Mouse (Mus musculus) forebrain, embryonic 13.5 days (tissue): ENCODE data around the gene Acod1. TPM values are rescaled to one million over a fixed set of nuclear protein-coding genes. Genes with fewer than 3 reads are reported as not detected.
A peak's percentile ranks its signal among the peaks of the same experiment; 100 is the strongest.

Experiments used
- ATAC-seq: fragments of 200-750 bp; cut with Nextera tagmentation; 2 replicates; pipeline ENCODE4 v1.8.0; 2017
- H3K27ac ChIP-seq: fragments of 300-500 bp; sonication (generic); 2 replicates; pipeline ENCODE4 v1.5.1; 2015; ENCODE audit warnings: inconsistent platforms, mild to moderate bottlenecking, moderate library complexity
- H3K27me3 ChIP-seq: fragments of 300-500 bp; sonication (generic); 2 replicates; pipeline ENCODE4 v1.6.1; 2015; ENCODE audit warnings: mild to moderate bottlenecking, inconsistent platforms
- H3K36me3 ChIP-seq: fragments of 300-500 bp; sonication (generic); 2 replicates; pipeline ENCODE4 v1.6.1; 2015; ENCODE audit warnings: mild to moderate bottlenecking, inconsistent platforms; ENCODE audit not compliant: poor library complexity, severe bottlenecking
- H3K4me1 ChIP-seq: fragments of 300-500 bp; sonication (generic); 2 replicates; pipeline ENCODE4 v1.6.1; 2015; ENCODE audit warnings: inconsistent platforms
- H3K4me2 ChIP-seq: fragments of 300-500 bp; sonication (generic); 2 replicates; pipeline ENCODE4 v1.6.1; 2015; ENCODE audit warnings: inconsistent platforms, mild to moderate bottlenecking, moderate library complexity
- H3K4me3 ChIP-seq: fragments of 300-500 bp; sonication (generic); 2 replicates; pipeline ENCODE4 v1.5.1; 2015; ENCODE audit warnings: mild to moderate bottlenecking, inconsistent platforms
- H3K9ac ChIP-seq: fragments of 300-500 bp; sonication (generic); 2 replicates; pipeline ENCODE4 v1.6.1; 2015; ENCODE audit warnings: mild to moderate bottlenecking, inconsistent platforms
- H3K9me3 ChIP-seq: fragments of 300-500 bp; sonication (generic); replicated peaks from 2 replicates; pipeline ENCODE4 v1.6.1; 2016; ENCODE audit warnings: inconsistent platforms
- WGBS: fragments of 180-500 bp; shearing (Covaris S2); methylation state at CpG from one replicate; pipeline ENCODE4 v1.1.7; 2015; 5-methylcytosine and 5-hydroxymethylcytosine counted together
- polyA plus RNA-seq: library from polyadenylated mRNA; unstranded; fragments of >200 nt; fragmentation: Nextera tagmentation; extraction: Ambion mirVana; gene quantifications from 2 replicates; pipeline ENCODE4 v1.2.1, GENCODE M21; 2015

Acod1 gene
- polyA plus RNA-seq, 1 experiment from 2014 or later = not detected

DNA sequence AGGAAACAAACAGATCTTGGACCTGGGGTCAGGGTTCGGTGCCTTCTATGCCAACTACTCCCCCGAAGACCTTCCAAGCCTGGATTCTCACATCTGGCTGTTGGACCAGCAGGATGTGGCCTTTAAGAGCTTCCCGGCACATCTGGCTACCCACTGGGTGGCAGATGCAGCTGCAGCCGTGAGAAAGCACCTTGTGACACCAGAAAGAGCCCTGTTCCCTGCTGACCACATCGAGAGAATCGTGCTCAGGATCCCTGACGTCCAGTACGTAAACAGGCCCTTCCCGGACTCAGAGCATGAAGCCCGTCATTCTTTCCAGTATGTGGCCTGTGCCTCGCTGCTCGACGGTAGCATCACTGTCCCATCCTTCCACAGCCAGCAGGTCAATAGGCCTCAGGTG lies 8.0 kb downstream of the Acod1 start:
- no peak for ATAC-seq
- Histone ChIP-seq H3K9me3 (no peaks in the 10 kb centered on the region), H3K27ac (no peak overlapping the region), H3K4me2 (no peak overlapping the region), H3K36me3 (no peaks in the 10 kb centered on the region), H3K4me3 (no peak overlapping the region), H3K9ac (no peak overlapping the region), H3K27me3 (no peaks in the 10 kb centered on the region), H3K4me1 (no peaks in the 10 kb centered on the region)
- WGBS = 94% methylated on average over 13 of the region's 13 CpGs

DNA sequence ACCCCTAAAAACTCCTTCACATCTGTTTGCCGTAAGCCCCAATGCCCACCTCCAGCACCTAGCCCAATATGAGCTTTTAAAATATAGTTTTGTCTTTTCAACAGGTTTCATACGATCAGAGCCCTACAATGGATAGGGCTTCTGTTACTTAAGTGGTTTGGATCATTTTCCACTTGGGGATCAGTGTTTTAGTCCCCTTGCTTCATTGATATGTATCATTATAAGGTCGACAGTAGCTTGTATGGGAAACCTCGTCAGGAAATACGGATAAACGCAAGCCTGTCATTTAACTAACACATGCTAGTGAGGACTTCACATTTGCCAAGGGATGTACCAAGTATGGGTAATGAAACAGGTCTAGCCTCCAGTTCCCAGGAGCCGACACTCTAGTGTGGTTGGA lies 9.8 kb downstream of the Acod1 start:
- Histone ChIP-seq H3K27ac (no peak overlapping the region), H3K4me3 (no peak overlapping the region), H3K9ac (no peak overlapping the region), H3K36me3 (no peaks in the 10 kb centered on the region), H3K4me1 (no peaks in the 10 kb centered on the region), H3K27me3 (no peaks in the 10 kb centered on the region), H3K4me2 (no peak overlapping the region), H3K9me3 (no peaks in the 10 kb centered on the region)
- ATAC-seq = no peak
- 93% methylated on average over 7 of the region's 7 CpGs for WGBS

DNA sequence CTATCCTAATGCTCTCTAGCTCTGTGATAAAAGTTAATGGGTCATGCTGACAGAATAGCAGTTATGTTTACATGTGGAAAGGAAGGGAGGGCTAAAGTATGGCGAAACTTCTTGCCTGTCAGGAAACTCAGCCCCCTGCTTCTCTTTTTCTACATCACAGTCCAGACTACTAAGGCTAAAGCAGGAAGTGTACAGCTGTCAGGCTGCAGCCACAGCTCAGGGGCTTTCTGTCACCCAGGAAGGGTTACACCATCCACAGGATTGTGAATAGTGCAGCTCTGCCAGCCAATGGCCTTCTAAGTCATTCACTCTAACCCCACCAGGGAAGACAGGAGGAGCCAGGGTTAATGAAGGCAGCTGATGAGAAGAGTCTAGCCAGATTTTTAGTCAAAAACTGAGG lies 12.2 kb downstream of the Acod1 start:
- H3K27me3 ChIP-seq = no peaks in the 10 kb centered on the region
- no peaks in the 10 kb centered on the region for H3K4me1 ChIP-seq
- no peak for ATAC-seq
- H3K9ac ChIP-seq = no peak overlapping the region
- H3K36me3 ChIP-seq = no peaks in the 10 kb centered on the region
- no peaks in the 10 kb centered on the region for H3K9me3 ChIP-seq
- H3K27ac ChIP-seq = no peak overlapping the region
- 90% methylated on average over 1 of the region's 1 CpGs for WGBS
- H3K4me3 ChIP-seq = no peak overlapping the region
- H3K4me2 ChIP-seq = no peak overlapping the region

DNA sequence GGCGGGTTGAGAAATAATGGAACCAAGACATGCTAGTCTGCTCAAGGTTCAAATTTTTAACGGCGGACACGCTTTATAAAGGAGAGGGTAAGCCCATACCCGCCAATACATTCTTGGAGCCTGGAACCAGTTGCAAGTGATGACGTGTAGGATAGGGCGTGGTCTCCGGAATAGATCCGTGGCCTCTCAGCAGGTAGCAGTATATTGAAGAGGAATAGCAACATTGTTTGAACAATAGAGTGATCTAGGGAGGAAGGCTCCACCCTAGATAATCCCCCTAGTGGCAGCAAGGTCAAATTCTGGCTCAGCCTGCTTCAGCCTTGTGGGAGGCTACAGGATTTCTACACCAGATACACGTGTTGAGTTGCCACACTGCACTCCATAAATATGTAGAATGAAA lies 12.7 kb downstream of the Acod1 start:
- Histone ChIP-seq H3K4me3 (no peak overlapping the region), H3K36me3 (no peaks in the 10 kb centered on the region), H3K9ac (no peak overlapping the region), H3K27me3 (no peaks in the 10 kb centered on the region), H3K27ac (no peak overlapping the region), H3K4me1 (no peaks in the 10 kb centered on the region), H3K4me2 (no peak overlapping the region), H3K9me3 (no peaks in the 10 kb centered on the region)
- 87% methylated on average over 10 of the region's 10 CpGs for WGBS
- no peak for ATAC-seq

DNA sequence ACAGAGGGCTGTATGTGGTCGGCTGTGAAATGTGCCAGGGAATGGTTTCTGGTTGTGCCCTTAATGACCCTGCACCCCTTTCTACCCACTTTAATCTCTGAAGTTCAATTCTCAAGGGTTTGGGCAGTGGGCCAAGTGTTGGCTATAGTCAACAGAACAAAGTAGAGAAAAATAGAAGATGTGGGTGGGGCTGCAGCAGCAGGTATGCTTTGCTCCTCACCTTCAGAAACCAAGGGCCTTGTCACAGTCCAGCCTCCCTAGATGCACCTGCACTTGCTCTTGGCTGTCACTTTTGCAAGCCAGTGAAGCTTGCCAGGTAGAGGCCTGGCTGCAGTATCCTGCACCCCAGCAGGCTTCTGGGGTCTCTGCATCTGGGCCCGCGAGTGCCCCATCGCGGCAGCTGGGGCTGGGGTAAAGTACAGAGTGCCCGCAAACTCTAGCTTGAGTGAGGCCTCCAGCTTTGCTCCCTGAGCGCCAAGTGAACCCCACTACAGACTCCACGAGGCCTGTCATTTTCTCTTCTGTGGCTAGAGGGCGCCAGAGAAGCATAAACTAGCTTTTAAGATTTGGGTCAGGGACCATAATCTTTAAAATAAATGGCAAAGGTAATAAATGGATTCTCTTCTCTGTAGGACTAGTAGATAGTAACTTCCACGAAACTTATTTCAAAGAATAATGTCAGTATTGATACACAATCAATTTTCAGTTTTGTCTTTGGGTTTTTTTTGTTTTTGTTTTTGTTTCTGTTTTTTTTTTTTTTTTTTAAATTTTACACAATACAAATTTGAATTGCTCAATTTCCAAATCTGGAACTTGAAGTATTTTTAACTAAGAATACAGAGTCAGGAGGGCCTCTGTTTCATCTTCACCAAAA lies 18.8 kb downstream of the Acod1 start:
- Histone ChIP-seq H3K9me3 (no peaks in the 10 kb centered on the region), H3K9ac (no peak overlapping the region), H3K4me3 (no peak overlapping the region), H3K27ac (no peak overlapping the region), H3K4me1 (peaks cover 5% of the 10 kb centered on the region), H3K4me2 (no peak overlapping the region), H3K36me3 (no peaks in the 10 kb centered on the region), H3K27me3 (no peaks in the 10 kb centered on the region)
- WGBS = 12% methylated on average over 10 of the region's 10 CpGs
- no peak for ATAC-seq

DNA sequence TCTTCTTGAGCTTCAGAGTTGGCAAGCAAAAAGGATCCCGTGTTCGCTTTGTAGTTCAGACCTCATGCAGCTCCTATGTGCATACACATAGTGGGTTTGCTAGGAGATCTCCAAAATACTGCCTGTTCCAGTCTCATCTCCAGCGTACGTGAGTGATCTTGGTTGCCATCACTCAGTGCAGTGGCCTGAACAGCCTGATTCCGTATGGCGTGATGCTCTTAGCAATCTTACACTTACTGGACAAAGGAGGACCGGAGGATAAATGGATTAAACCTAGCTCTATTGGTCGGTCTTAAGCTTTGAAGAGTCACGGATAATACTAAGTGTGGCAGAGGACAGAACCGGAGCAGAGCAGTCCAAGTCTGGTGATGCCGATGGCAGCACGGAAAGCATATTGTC lies 22.7 kb downstream of the Acod1 start:
- WGBS = 11% methylated on average over 12 of the region's 12 CpGs
- H3K36me3 ChIP-seq = peaks cover 11% of the 10 kb centered on the region
- H3K9ac ChIP-seq = peak overlapping the region; percentile 76
- H3K27me3 ChIP-seq = no peaks in the 10 kb centered on the region
- peak overlapping the region; percentile 63 for H3K4me3 ChIP-seq
- peak; percentile 65 for ATAC-seq
- H3K9me3 ChIP-seq = no peaks in the 10 kb centered on the region
- peak overlapping the region; percentile 69 for H3K27ac ChIP-seq
- peaks cover 11% of the 10 kb centered on the region for H3K4me1 ChIP-seq
- peak overlapping the region; percentile 81 for H3K4me2 ChIP-seq

DNA sequence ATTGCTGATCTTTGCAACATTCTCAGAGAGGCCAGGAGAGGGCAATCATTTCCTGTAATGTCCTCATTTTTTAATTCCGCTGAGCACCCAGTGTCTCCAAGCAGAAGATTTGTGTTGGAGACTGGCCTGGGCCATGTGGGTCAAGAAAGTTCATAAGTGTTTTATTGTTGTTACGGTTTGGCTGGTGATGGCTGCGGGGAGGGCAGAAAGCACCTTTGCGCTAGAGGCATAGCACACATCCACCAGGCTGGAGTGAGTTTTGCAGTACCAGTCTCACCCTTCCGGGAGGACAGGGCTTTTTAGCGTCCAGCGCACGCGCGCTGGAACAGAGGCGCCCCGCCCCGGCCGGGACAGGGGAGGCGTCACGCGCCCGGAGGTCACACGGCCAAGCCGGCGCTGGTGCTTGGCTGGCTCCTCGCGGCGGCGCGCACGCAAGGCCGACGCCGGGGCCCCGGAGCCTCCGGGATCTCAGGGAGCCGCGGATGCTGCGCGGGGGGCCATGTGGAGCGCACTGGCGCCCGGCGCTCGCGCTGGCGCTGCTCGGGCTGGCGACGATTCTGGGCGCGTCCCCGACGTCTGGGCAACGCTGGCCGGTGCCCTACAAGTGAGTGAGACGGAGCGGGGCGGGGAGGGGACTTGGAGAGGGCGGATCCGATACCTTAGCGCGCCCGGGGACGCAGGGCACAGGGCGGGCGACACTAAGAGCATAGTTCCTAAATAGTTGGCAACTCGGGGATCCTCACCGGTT lies 23.3 kb downstream of the Acod1 start, which contains the start of gene Cln5:
Cln5 (plus strand) TSS at position 353 of the 748 bp plus-strand sequence.
- ATAC-seq = peak; percentile 96
- Histone ChIP-seq H3K9ac (peak within 1 kb of the TSS; percentile 76), H3K4me3 (peak within 1 kb of the TSS; percentile 63), H3K4me2 (peak within 1 kb of the TSS; percentile 81), H3K9me3 (no peaks in the 10 kb centered on the region), H3K36me3 (peaks cover 13% of the 10 kb centered on the region), H3K4me1 (peaks cover 11% of the 10 kb centered on the region), H3K27me3 (no peaks in the 10 kb centered on the region), H3K27ac (peak within 1 kb of the TSS; percentile 69)
- WGBS = under 1% methylated on average over 65 of the region's 65 CpGs

DNA sequence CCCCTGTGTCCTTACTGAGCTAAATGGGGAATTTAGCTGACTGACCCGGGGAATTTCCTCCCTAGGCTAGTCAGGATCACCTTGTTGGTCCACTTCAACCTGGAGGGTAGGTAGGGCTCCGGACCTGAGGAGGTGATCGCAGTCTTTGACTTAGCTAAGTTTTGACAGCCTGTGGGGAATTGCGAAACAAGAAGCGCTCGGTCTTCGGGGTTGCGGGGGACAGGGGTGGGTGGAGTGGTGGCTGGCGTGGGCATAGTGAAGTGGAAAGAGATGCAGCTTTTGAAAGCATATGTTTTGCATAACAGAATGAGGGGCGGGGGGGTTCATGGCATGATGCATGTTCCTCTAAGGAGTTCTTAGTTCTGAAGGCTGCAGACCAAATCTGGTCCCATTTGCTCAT lies 24.0 kb downstream of the Acod1 start:
- Histone ChIP-seq H3K27me3 (no peaks in the 10 kb centered on the region), H3K9me3 (no peaks in the 10 kb centered on the region), H3K4me2 (peak overlapping the region; percentile 81), H3K36me3 (peaks cover 13% of the 10 kb centered on the region), H3K4me3 (peak overlapping the region; percentile 63), H3K4me1 (peaks cover 6% of the 10 kb centered on the region), H3K27ac (no peak overlapping the region), H3K9ac (peak overlapping the region; percentile 76)
- WGBS = 6% methylated on average over 10 of the region's 10 CpGs
- no peak for ATAC-seq

DNA sequence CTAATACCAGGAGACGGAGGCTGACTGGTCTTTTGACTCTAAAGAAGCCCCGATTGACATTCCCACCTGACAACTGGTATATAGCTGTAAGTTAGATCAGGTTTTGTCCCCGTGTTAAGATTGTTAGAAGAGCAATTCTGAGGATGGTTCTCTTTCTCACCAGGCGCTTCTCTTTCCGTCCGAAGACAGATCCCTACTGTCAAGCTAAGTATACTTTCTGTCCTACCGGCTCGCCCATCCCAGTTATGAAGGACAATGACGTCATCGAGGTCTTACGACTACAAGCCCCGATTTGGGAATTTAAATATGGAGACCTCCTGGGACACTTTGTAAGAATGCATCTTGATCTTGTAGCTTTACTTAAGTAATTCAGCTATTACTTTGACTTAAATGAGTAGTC lies 24.7 kb downstream of the Acod1 start:
- Histone ChIP-seq H3K4me2 (no peak overlapping the region), H3K36me3 (peaks cover 17% of the 10 kb centered on the region), H3K9me3 (no peaks in the 10 kb centered on the region), H3K27me3 (no peaks in the 10 kb centered on the region), H3K4me1 (peaks cover 6% of the 10 kb centered on the region), H3K9ac (no peak overlapping the region), H3K4me3 (no peak overlapping the region), H3K27ac (no peak overlapping the region)
- ATAC-seq = no peak
- 95% methylated on average over 12 of the region's 12 CpGs for WGBS

DNA sequence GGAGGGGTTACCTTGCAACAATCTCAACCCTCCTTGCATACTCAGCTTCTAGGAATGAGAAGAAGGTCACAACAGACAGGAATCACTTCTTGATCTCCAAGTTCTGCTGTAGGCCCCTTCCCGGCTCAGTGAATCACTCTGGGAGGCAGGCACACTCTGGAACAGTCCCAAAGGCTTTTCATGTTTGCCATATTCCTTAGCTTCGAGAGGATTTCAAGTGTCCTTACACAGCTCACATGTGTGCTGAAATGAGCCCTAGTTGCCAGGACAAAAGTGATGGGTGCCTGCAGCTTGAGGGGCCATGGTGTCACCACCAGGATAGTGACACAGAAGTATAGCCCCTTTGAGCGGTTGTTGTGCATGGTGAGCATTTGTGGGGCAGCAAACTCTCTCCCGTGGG lies 26.0 kb downstream of the Acod1 start:
- Histone ChIP-seq H3K4me2 (no peak overlapping the region), H3K36me3 (peaks cover 24% of the 10 kb centered on the region), H3K27me3 (no peaks in the 10 kb centered on the region), H3K4me3 (no peak overlapping the region), H3K4me1 (peaks cover 6% of the 10 kb centered on the region), H3K9ac (no peak overlapping the region), H3K27ac (no peak overlapping the region), H3K9me3 (no peaks in the 10 kb centered on the region)
- WGBS = 89% methylated on average over 4 of the region's 4 CpGs
- ATAC-seq = no peak

DNA sequence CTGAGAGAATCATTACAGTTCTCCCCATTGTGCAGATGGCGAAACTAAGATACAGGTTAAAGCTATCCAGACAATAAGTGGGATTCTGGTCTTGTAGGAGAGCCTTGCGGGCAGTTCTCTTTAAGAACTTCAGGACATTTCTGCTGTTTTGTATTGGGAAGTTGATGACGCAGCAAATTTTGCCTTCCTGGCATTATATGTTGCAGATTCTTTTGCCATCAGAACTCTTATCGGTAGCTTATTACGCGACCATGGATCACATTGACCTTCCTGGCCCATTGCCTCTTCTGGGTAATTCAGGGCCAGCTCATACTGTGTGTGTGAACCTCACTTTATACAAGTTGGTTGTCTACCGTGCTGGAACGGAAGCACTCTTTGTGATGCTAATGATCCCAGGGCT lies 27.0 kb downstream of the Acod1 start:
- Histone ChIP-seq H3K9me3 (no peaks in the 10 kb centered on the region), H3K9ac (no peak overlapping the region), H3K36me3 (peaks cover 28% of the 10 kb centered on the region), H3K27ac (no peak overlapping the region), H3K27me3 (no peaks in the 10 kb centered on the region), H3K4me3 (no peak overlapping the region), H3K4me2 (no peak overlapping the region), H3K4me1 (peaks cover 6% of the 10 kb centered on the region)
- ATAC-seq = no peak
- 84% methylated on average over 8 of the region's 8 CpGs for WGBS

DNA sequence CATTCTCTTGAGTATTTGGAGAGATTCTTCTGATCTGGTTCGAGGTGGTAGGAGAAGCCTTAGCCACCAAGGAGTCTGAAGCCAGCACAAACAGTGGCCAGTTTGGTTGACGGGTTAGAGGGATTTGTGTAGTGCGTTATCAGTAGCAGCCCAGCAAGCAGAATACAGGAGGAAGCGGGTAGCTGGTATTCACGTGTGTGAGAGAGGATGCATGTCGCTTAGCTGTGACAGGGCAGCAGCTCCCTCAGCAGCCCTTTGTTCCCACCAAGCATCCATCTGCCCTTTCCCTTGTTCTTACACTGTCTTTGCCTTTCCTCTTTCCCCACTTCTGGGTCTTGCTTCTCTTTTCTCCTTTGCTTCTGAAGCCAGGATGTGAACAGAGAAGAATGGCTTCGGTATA lies 28.4 kb downstream of the Acod1 start:
- Histone ChIP-seq H3K27me3 (no peaks in the 10 kb centered on the region), H3K9ac (no peak overlapping the region), H3K4me3 (no peak overlapping the region), H3K36me3 (peaks cover 33% of the 10 kb centered on the region), H3K9me3 (no peaks in the 10 kb centered on the region), H3K4me1 (peaks cover 6% of the 10 kb centered on the region), H3K27ac (no peak overlapping the region), H3K4me2 (no peak overlapping the region)
- 76% methylated on average over 7 of the region's 7 CpGs for WGBS
- no peak for ATAC-seq
